Mouse (Mus musculus): ENCODE data around the gene AI467606. TPM values are rescaled to one million over a fixed set of nuclear protein-coding genes. Genes with fewer than 3 reads are reported as not detected.
A peak's percentile ranks its signal among the peaks of the same experiment; 100 is the strongest.

The AI467606 gene
- polyA plus RNA-seq, 1 experiment from 2014 or later: 4.4 TPM

GRCm38 (mm10) chr7:127098950-127099349, 7.8 kb downstream of the AI467606 start:
- H3K4me1 ChIP-seq (replicated peaks): no peaks in the 10 kb centered on the region
- H3K27me3 ChIP-seq (replicated peaks): no peaks in the 10 kb centered on the region
- H3K9me3 ChIP-seq: no peaks in the 10 kb centered on the region; the same call in 1 of the 2 replicates
- H3K4me2 ChIP-seq (replicated peaks): no peak overlapping the region
- WGBS: 89% methylated on average over 4 of the region's 4 CpGs
- no peaks in the 10 kb centered on the region for H3K36me3 ChIP-seq
- no peak overlapping the region for H3K27ac ChIP-seq
- ATAC-seq: no peak
- H3K9ac ChIP-seq: no peak overlapping the region
- H3K4me3 ChIP-seq (replicated peaks): no peak overlapping the region

- no peaks in the 10 kb centered on the region for H3K27me3 ChIP-seq (replicated peaks)
- no peak overlapping the region for H3K9ac ChIP-seq
- no peak overlapping the region for H3K27ac ChIP-seq
- no peak overlapping the region for H3K4me3 ChIP-seq (replicated peaks)
- no peaks in the 10 kb centered on the region; the same call in 1 of the 2 replicates for H3K9me3 ChIP-seq
- WGBS: 89% methylated on average over 4 of the region's 4 CpGs
- no peak overlapping the region for H3K4me2 ChIP-seq (replicated peaks)
- H3K36me3 ChIP-seq: no peaks in the 10 kb centered on the region
- H3K4me1 ChIP-seq (replicated peaks): peaks cover 4% of the 10 kb centered on the region; the same call in 1 of the 2 replicates
- ATAC-seq: no peak
Observed at GRCm38 (mm10) chr7:127099528-127099927, 8.4 kb downstream of the AI467606 start.

GRCm38 (mm10) chr7:127101451-127102016, 10.4 kb downstream of the AI467606 start:
- H3K9ac ChIP-seq: no peak overlapping the region; the same call in 1 of the 2 replicates
- WGBS: 29% methylated on average over 2 of the region's 2 CpGs
- no peak overlapping the region for H3K4me3 ChIP-seq (replicated peaks)
- no peak overlapping the region for H3K27ac ChIP-seq
- ATAC-seq: no peak; the same call in 1 of the 2 replicates
- no peak overlapping the region for H3K4me2 ChIP-seq (replicated peaks)
- H3K9me3 ChIP-seq: no peaks in the 10 kb centered on the region
- H3K27me3 ChIP-seq (replicated peaks): no peaks in the 10 kb centered on the region
- H3K4me1 ChIP-seq (replicated peaks): peaks cover 9% of the 10 kb centered on the region; the same call in 1 of the 2 replicates
- H3K36me3 ChIP-seq: no peaks in the 10 kb centered on the region

DNA sequence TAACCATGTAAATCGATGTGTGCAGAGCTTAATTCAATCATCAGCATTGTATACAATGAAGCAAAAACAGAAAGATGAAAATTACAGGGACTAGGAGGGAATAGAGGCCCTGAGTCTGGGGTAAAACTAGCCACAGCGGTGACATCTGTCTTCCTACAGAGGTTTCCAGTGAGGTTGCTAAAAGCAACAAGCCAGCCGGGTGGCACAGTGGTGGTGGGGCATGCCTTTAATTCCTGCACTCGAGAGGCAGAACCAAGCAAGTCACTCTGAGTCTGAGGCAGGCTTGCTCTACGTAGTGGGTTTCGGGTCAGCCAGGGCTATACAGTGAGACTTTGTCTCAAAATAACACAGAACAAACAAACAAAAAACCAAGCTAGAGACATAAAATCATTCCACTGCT, 11.0 kb downstream of the AI467606 start:
- H3K4me2 ChIP-seq (replicated peaks): no peak overlapping the region
- 69% methylated on average over 6 of the region's 6 CpGs for WGBS
- no peak overlapping the region for H3K4me3 ChIP-seq (replicated peaks)
- H3K9ac ChIP-seq: no peak overlapping the region; the same call in 1 of the 2 replicates
- H3K27me3 ChIP-seq (replicated peaks): no peaks in the 10 kb centered on the region
- H3K4me1 ChIP-seq (replicated peaks): peaks cover 9% of the 10 kb centered on the region; the same call in 1 of the 2 replicates
- H3K9me3 ChIP-seq: no peaks in the 10 kb centered on the region
- no peak for ATAC-seq
- H3K27ac ChIP-seq: no peak overlapping the region
- no peaks in the 10 kb centered on the region for H3K36me3 ChIP-seq

GRCm38 (mm10) chr7:127103960-127104359, 12.8 kb downstream of the AI467606 start:
- peaks cover 9% of the 10 kb centered on the region; the same call in 1 of the 2 replicates for H3K4me1 ChIP-seq (replicated peaks)
- H3K9ac ChIP-seq: no peak overlapping the region; the same call in 1 of the 2 replicates
- H3K27ac ChIP-seq: no peak overlapping the region
- no peaks in the 10 kb centered on the region for H3K36me3 ChIP-seq
- 61% methylated on average over 6 of the region's 6 CpGs for WGBS
- H3K4me2 ChIP-seq (replicated peaks): no peak overlapping the region
- ATAC-seq: 0 out of 2 replicates have a peak, but pooled peaks have one; percentile 48
- H3K9me3 ChIP-seq: no peaks in the 10 kb centered on the region
- H3K4me3 ChIP-seq (replicated peaks): no peak overlapping the region
- H3K27me3 ChIP-seq (replicated peaks): no peaks in the 10 kb centered on the region

GRCm38 (mm10) chr7:127104560-127105332, 13.6 kb downstream of the AI467606 start:
- H3K9ac ChIP-seq: peak overlapping the region; percentile 45
- no peaks in the 10 kb centered on the region for H3K27me3 ChIP-seq (replicated peaks)
- peaks cover 9% of the 10 kb centered on the region; the same call in 1 of the 2 replicates for H3K4me1 ChIP-seq (replicated peaks)
- H3K36me3 ChIP-seq: no peaks in the 10 kb centered on the region
- peak overlapping the region; percentile 32 for H3K4me3 ChIP-seq (replicated peaks)
- WGBS: 16% methylated on average over 17 of the region's 17 CpGs
- no peaks in the 10 kb centered on the region for H3K9me3 ChIP-seq
- H3K4me2 ChIP-seq (replicated peaks): peak overlapping the region; percentile 64
- no peak overlapping the region for H3K27ac ChIP-seq
- ATAC-seq: peak; percentile 93

GRCm38 (mm10) chr7:127105551-127105950, 14.4 kb downstream of the AI467606 start:
- no peak overlapping the region for H3K4me3 ChIP-seq (replicated peaks)
- no peak for ATAC-seq
- H3K4me2 ChIP-seq (replicated peaks): no peak overlapping the region
- H3K9ac ChIP-seq: no peak overlapping the region
- H3K4me1 ChIP-seq (replicated peaks): peaks cover 9% of the 10 kb centered on the region; the same call in 1 of the 2 replicates
- no peaks in the 10 kb centered on the region for H3K9me3 ChIP-seq
- H3K27ac ChIP-seq: no peak overlapping the region
- H3K36me3 ChIP-seq: no peaks in the 10 kb centered on the region
- 73% methylated on average over 7 of the region's 7 CpGs for WGBS
- no peaks in the 10 kb centered on the region for H3K27me3 ChIP-seq (replicated peaks)

GRCm38 (mm10) chr7:127110239-127111007, 19.3 kb downstream of the AI467606 start:
- no peak overlapping the region for H3K4me3 ChIP-seq (replicated peaks)
- peaks cover 12% of the 10 kb centered on the region; the same call in 1 of the 2 replicates for H3K4me1 ChIP-seq (replicated peaks)
- H3K27ac ChIP-seq: no peak overlapping the region
- H3K36me3 ChIP-seq: no peaks in the 10 kb centered on the region
- peak; percentile 61 for ATAC-seq
- no peak overlapping the region for H3K4me2 ChIP-seq (replicated peaks)
- no peaks in the 10 kb centered on the region for H3K27me3 ChIP-seq (replicated peaks)
- H3K9me3 ChIP-seq: no peaks in the 10 kb centered on the region
- H3K9ac ChIP-seq: no peak overlapping the region
- 42% methylated on average over 18 of the region's 18 CpGs for WGBS

GRCm38 (mm10) chr7:127111461-127111860, 20.3 kb downstream of the AI467606 start:
- Histone ChIP-seq H3K27ac (no peak overlapping the region), H3K9me3 (no peaks in the 10 kb centered on the region), H3K4me3 (replicated peaks) (no peak overlapping the region), H3K4me1 (replicated peaks) (peaks cover 12% of the 10 kb centered on the region; the same call in 1 of the 2 replicates), H3K36me3 (no peaks in the 10 kb centered on the region), H3K9ac (no peak overlapping the region), H3K27me3 (replicated peaks) (no peaks in the 10 kb centered on the region), H3K4me2 (replicated peaks) (no peak overlapping the region)
- WGBS: 46% methylated on average over 6 of the region's 6 CpGs
- no peak for ATAC-seq

DNA sequence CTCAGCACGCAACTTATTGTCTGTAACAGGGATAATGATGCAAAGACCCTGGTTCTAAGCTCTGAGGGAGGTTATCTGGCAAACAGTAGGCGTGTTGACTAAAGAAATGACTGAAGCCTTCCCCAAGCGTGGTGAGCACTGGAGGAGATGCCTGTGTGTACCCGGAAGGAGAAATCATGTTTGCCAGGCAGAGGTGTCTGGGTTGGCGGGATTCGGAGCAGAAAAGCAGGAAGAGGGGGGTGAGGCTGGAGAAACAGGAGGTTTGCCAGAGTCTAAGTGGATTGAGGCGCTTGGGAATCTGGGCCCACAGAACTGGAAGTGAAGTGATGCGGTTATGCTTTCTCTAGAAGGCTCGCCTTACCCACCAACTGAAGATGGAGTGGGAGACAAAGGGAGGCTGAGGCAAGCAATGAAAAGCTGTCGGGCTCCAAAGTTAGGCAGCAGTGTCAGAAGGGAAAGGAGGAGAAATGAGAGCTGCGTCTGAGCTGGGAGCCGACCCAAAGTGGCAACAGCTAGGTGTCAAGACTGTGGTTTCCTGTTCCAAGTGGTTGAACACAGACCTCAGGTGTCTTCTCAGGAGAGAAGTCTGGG, 21.2 kb downstream of the AI467606 start:
- H3K4me1 ChIP-seq (replicated peaks): peaks cover 12% of the 10 kb centered on the region; the same call in 1 of the 2 replicates
- no peaks in the 10 kb centered on the region for H3K9me3 ChIP-seq
- WGBS: 71% methylated on average over 12 of the region's 12 CpGs
- H3K4me2 ChIP-seq (replicated peaks): no peak overlapping the region
- no peak overlapping the region for H3K4me3 ChIP-seq (replicated peaks)
- H3K36me3 ChIP-seq: no peaks in the 10 kb centered on the region
- no peaks in the 10 kb centered on the region for H3K27me3 ChIP-seq (replicated peaks)
- no peak overlapping the region for H3K9ac ChIP-seq
- H3K27ac ChIP-seq: no peak overlapping the region
- ATAC-seq: no peak

DNA sequence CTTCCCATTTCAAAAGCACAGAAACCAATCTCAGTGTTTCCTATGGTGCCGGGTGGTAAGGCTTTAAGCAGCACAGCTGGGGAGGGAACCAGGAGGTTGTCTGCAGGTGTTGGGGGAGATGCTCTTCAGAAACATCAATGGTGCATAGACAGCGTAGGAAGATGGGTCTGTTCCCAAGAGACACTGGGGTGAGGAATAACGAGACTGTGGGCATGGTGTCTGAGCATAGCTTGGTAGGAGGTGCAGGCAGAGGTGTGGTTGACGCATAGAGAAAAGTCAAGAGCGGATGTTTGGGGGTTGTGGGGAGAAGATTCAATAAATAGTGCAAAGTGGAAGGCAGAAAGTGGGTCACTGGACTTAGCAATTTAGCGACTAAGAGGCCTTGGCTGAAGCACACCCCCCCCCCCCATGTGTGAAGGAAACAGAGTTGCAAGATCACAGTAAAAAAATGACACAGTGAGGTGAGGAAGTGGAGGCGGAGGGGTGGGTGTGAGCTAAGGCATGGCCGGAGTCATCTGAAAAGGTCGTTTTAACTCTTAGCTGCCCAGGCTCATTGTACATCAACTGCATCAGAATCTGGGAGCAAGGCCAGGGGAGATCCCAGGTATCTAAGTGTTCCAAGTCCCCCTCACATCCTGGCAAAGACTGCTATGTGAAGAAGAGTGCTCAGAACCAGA, 21.9 kb downstream of the AI467606 start:
- Histone ChIP-seq H3K9me3 (no peaks in the 10 kb centered on the region), H3K4me1 (replicated peaks) (peaks cover 18% of the 10 kb centered on the region), H3K27ac (no peak overlapping the region), H3K27me3 (replicated peaks) (no peaks in the 10 kb centered on the region), H3K36me3 (no peaks in the 10 kb centered on the region), H3K4me3 (replicated peaks) (no peak overlapping the region), H3K4me2 (replicated peaks) (peak overlapping the region; percentile 46; the same call in 1 of the 2 replicates), H3K9ac (no peak overlapping the region)
- no peak for ATAC-seq
- WGBS: 39% methylated on average over 9 of the region's 9 CpGs
